Mouse (Mus musculus) CD4-positive helper T cell, adult 2 months (primary cell): ENCODE measurements around the gene Lmna.
A peak's percentile ranks its signal among the peaks of the same experiment; 100 is the strongest.

Experiments used
- DNase-seq: peaks from one replicate; pipeline ENCODE4 v3.0.0-alpha.2; 2012; ENCODE audit warnings: low read depth, missing footprints, low spot score

Lmna gene

DNA sequence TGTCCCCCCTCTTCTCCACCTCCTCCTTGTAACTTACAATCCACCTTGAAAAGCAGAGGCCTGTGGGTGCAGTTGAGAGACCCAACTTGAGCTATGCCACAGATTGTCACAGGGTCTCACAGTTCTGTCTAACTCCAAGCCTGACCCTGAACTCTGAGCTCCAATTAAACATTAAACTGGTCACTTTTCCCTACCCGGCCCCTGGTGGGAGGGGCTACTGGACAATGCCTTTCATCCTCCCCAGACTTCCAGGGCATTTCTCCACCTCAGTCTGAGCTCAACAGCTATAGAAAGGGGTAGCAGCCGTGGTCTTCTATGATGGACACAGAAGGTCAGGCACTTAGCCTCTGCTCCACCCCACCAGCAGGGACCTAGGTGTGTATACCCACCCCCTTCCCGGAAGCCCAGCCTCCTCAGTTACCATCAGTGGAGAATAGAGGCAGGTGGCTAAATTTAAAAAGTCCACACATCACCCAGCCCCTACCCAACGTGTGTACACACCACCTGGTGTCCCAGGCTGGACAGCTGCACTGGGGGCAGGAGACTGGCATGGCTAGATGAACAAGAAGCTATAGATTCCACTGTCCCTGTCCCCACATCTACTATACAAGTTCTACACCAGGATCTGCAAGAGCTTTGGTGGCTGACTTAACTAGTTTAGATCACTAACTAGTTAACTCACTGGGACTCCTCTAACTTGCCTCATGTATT is 8.9 kb downstream of the Lmna start:
- DNase-seq = no peak

DNA sequence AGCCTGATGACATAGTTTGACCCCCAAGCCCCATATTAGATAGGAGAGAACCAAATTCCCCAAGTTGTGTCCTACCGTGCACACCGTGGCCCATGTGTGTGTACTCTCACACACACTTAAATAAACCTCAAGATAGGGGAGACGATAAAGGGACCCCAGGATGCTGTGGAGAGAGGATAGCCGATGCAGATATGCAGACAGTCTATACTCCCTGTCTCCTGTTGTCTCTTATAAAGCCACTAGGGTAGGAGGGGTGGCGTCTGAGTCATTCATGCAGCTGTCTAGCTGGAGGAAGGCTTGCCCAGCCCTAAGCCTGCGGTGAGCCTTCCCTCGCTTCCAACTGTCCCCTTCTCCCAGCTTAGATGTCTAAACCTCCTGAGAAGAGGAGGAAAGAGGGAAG is 9.7 kb downstream of the Lmna start:
- no peak for DNase-seq

- DNase-seq = no peak
These were observed 10.2 kb downstream of the Lmna start for GRCm38 (mm10) chr3:88499580-88499979.

GRCm38 (mm10) chr3:88495741-88496415 is 13.9 kb downstream of the Lmna start:
- DNase-seq = no peak

DNA sequence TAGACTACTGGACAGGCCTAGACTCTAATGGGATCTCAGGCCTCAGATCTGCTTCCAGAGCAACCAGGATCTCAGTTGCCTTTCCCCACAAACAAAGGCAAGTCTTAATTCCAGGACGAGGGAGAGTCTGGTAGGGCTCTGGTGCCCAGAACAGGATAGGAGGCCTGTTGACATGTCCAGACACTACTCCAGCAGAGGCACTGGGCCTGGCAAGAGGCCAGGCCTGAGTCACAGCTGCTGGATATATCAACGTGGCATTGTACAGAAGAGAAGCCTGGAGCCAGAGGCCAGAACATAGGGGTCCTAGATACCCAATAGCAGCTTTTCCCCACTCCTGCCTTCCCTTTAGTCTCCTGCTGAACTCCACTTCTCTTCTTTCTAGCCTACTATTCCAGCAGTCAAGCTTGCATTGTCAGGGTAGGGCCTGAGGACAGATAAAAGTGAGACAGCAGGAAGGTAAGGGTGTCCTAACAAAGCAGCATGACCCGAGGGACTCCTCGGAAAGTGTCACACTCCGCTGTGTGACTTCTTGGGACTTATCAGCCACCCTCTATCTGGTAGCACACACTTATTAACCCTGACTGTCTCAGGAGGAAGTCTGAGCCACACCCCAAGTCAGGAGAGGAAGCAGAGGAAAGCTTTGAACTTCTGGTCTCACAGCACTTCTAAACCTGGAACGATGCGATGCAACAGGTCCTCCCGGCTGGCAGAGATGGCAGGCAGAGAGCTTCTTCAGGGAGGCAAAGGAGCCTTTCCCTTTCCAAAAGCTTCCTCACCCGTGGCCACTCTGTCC is 14.7 kb downstream of the Lmna start:
- DNase-seq = peak; percentile 36

DNA sequence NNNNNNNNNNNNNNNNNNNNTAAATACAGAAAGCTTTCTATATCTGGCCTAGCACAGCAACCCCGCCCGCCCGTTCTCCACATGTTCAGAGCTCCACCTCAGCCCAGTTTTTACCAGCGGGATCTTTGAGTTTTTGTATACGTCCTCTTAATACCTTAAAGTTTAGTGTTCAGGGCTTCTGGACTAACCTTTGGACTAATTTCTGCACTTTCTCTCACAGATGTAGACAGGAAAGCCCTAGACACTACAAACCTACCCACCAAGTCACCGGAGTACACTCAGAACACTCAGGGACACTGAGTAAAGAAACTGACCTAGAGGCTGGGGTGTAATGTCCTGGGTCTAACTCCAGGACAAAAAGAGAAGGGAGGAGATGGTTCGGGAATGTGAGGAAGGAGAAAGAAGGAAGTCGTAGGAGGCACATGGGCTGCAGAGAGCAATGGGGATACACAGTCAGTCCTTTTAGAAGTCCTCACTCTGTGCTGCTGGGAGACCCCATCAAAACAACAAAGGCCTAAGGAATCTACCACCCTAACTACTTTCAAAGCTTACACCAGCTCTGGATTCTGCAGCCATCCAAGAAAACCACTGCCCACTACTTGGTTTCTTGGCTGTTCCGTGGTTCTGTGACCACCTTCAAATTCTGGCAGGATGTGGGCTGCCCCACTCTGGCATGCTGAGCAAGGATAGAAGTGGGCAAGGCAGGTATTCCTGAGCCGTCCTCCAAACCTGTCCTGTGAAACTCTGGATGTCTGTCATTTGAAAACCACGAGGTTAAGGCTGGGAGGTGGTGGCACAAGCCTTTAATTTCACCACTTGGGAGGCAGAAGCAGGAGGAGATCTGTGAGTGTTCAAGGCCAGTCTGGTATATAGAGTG is 15.8 kb downstream of the Lmna start:
- DNase-seq = peak; percentile 22

GRCm38 (mm10) chr3:88487396-88487795 is 22.4 kb downstream of the Lmna start:
- DNase-seq = no peak

DNA sequence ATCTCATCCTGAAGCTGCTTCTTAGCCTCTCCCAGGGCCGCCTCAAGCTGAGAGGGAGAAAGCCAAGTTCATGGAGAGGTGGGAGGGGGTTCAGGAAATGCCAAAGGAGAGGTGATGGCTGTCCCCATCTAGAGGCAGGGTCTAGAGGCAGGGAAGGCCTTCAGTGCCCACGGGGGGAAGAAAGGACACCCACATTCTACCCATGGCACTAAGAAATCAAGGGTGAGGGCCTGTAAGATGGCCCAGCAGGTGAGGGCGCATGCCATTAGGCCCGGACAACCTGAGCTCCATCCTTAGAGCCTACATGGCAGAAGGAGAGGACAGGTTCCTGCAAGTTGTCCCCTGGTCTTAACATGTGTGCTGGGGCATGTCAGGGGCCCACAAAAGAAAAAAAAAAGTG is 22.9 kb downstream of the Lmna start:
- DNase-seq = no peak

DNA sequence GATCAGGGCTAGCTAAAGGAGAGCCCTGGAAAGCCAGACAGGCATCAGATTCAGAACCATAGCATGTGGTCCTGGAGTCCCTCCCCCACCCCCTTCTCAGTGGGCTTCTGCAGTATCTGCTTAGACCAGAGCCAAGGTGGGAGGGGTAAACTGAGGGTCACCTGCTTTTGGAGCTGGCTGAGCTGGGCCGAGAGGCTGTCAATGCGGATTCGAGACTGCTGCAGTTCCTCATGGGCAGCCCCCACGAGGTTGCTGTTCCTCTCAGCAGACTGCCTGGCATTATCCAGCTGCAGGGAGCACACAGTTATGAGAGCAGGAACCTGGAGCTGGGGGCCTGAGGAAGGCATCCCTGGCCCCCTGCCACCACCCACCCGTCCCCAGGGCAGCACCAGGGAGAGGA is 23.7 kb downstream of the Lmna start:
- DNase-seq = no peak

DNA sequence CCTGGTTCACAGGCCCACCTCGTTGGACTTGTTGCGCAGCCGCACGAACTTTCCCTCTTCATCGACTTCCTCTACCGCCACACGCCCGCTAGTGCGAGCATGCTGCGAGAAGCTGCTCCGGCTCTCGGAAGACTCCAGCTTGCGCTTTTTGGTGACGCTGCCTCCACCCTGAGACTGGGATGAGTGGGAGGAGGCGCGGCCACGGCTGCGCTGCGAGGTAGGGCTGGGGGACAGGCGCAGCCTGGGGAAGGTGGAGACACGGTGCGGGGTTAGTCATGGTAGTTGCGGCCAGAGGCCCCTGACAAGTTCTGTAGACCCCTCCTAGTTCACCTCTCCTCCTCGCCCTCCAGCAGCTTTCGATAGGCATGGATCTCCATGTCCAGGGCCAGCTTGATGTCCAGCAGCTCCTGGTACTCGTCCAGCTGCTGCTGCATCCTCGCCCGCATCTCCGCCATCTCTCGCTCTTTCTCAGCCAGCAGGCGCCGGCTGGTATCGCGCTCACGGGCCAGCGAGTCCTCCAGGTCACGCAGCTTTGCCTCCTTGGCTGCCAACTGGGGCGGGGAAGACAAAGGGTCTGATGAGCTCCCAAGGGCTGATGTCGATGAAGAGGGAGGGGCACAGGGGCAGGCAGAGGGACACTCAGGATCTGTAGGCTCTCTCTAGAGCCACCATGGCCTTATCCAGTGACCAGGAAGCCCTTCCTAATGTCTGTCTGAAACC is 25.0 kb downstream of the Lmna start:
- DNase-seq = peak; percentile 61

GRCm38 (mm10) chr3:88483621-88484020 is 26.1 kb downstream of the Lmna start:
- peak; percentile 78 for DNase-seq

DNA sequence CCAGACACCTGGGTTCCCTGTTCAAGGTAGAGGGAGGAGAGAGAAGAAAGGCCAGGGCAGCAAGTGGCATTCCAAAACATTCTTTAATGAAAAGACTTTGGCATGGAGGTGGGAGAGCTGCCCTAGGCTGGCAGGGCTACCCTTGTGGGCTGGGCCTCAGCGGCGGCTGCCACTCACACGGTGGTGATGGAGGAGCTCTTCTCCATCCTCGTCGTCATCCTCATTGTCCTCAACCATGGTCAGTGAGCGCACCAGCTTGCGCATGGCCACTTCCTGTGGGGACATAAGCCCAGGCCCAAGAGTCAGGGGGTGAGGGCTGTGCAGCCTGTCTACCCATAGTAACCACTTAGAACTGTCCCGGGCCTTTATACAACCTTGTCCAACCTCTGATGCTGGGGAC is 26.6 kb downstream of the Lmna start:
- DNase-seq = no peak

DNA sequence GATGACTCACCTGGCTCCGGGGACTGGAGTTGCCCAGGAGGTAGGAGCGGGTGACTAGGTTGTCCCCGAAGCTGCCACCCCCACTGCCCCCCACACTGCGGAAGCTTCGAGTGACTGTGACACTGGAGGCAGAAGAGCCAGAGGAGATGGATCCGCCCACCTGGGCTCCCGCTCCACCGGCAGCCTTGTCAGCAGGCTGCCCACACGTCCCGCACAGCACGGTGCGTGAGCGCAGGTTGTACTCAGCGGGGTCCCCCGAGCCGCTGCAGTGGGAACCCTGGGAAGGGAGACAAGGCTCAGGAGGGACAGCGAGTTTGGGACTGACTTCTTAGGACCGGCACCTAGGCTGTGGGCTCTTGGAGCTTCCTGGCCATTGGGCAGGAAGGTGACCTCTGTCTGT is 27.4 kb downstream of the Lmna start:
- no peak for DNase-seq

DNA sequence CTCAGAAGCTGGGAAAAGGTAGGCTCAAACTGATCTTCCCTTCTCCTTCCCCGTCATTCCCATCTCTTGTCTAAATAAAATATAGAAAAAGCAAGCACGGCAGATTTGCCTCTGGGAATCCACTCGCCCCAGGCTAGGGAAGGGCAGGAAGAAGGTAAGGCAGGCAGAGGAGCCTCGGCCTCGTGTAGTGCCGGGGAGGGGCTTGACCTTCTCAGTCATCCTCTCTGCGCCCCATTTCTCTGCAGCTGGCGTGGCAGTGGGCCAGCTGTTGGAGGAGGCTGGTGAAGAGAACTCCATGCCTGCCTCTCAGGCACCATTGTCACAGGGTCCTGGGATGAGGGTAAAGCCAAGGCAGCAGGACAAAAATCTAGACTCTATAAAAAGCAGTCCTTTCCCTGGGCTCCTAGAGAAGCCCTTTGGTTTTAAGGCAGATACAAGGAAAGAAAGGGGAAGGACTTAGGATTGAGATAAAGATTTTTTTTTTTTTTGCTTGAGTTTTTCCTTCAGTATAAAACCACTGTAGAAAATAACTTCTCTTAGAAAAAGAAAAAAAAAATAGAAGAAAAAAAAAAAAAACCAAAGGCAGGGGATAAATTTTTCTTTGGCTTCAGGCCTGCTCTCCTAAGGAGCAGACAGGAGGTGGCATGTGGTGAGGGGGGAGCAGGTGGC is 28.2 kb downstream of the Lmna start:
- DNase-seq = no peak

GRCm38 (mm10) chr3:88480679-88481078 is 29.1 kb downstream of the Lmna start:
- DNase-seq = no peak

- no peak for DNase-seq
These were observed 29.9 kb downstream of the Lmna start for GRCm38 (mm10) chr3:88479828-88480227.

- no peak for DNase-seq
These were observed 30.6 kb downstream of the Lmna start for GRCm38 (mm10) chr3:88479163-88479562.

GRCm38 (mm10) chr3:88477735-88478134 is 32.0 kb downstream of the Lmna start:
- peak; percentile 80 for DNase-seq

GRCm38 (mm10) chr3:88476403-88476802 is 33.4 kb downstream of the Lmna start:
- DNase-seq = no peak

- DNase-seq = no peak
These were observed 36.2 kb downstream of the Lmna start for GRCm38 (mm10) chr3:88473571-88473970.
